Mouse (Mus musculus) ES-Bruce4 (cell line): Measurements from ENCODE around the gene Syngr1. TPM values are rescaled to one million over a fixed set of nuclear protein-coding genes. Genes with fewer than 3 reads are reported as not detected.
A peak's percentile ranks its signal among the peaks of the same experiment; 100 is the strongest.

Experiments
- H3K27ac ChIP-seq: 2 replicates; pipeline ENCODE4 v1.5.1; 2012; ENCODE audit warnings: low read length, inconsistent platforms; ENCODE audit not compliant: insufficient read depth
- H3K27me3 ChIP-seq: 2 replicates; pipeline ENCODE4 v1.6.1; 2012; ENCODE audit warnings: mild to moderate bottlenecking, low read length, inconsistent platforms; ENCODE audit not compliant: control insufficient read depth, poor library complexity, insufficient read depth, severe bottlenecking
- H3K36me3 ChIP-seq: 2 replicates; pipeline ENCODE4 v1.6.1; 2012; ENCODE audit warnings: inconsistent platforms, mild to moderate bottlenecking, low read length, moderate library complexity; ENCODE audit not compliant: control insufficient read depth, poor library complexity, insufficient read depth, severe bottlenecking
- H3K4me1 ChIP-seq: one replicate; pipeline ENCODE4 v1.8.1; 2011; ENCODE audit warnings: low read length; ENCODE audit not compliant: control insufficient read depth, insufficient read depth
- H3K4me3 ChIP-seq: 2 replicates; pipeline ENCODE4 v1.5.1; 2011; ENCODE audit warnings: low read depth, mild to moderate bottlenecking, low read length
- H3K9ac ChIP-seq: 2 replicates; pipeline ENCODE4 v1.6.1; 2012; ENCODE audit warnings: low read depth, mild to moderate bottlenecking, inconsistent platforms; ENCODE audit not compliant: poor library complexity, severe bottlenecking
- H3K9me3 ChIP-seq: replicated peaks from 2 replicates; pipeline ENCODE4 v1.6.1; 2012; ENCODE audit warnings: mild to moderate bottlenecking, low read length, inconsistent platforms; ENCODE audit not compliant: control insufficient read depth, poor library complexity, insufficient read depth, severe bottlenecking
- CTCF ChIP-seq: IDR thresholded peaks from one replicate; pipeline ENCODE4 v1.8.1; 2011; ENCODE audit warnings: low read depth, low read length
- EP300 ChIP-seq: IDR thresholded peaks from 2 replicates; pipeline ENCODE4 v1.6.1; 2011; ENCODE audit warnings: low read depth, low read length; ENCODE audit not compliant: insufficient read depth
- POLR2A ChIP-seq: IDR thresholded peaks from one replicate; pipeline ENCODE4 v1.8.1; 2011; ENCODE audit warnings: low read length; ENCODE audit not compliant: insufficient read depth
- polyA plus RNA-seq: library from polyadenylated mRNA; stranded (reverse); fragments of >200 nt; gene quantifications from 2 replicates; pipeline ENCODE4 v1.2.4, GENCODE M21; 2011; ENCODE audit warnings: low read depth; ENCODE audit not compliant: missing spikeins, insufficient read depth, insufficient read length

The Syngr1 gene
- polyA plus RNA-seq, 1 experiment: 32.3 TPM

GRCm38 (mm10) chr15:80065414-80065813, 25.7 kb upstream of the Syngr1 start:
- H3K9ac ChIP-seq: no peak overlapping the region
- no peak overlapping the region for H3K4me3 ChIP-seq
- H3K36me3 ChIP-seq: no peaks in the 10 kb centered on the region
- no peaks in the 10 kb centered on the region for H3K27me3 ChIP-seq
- no peaks in the 10 kb centered on the region for H3K9me3 ChIP-seq
- peak overlapping the region; percentile 8; the same call in 1 of the 2 replicates for H3K27ac ChIP-seq
- H3K4me1 ChIP-seq: peaks cover 9% of the 10 kb centered on the region
- TF ChIP-seq POLR2A (no peak), CTCF (peak; percentile 80)

DNA sequence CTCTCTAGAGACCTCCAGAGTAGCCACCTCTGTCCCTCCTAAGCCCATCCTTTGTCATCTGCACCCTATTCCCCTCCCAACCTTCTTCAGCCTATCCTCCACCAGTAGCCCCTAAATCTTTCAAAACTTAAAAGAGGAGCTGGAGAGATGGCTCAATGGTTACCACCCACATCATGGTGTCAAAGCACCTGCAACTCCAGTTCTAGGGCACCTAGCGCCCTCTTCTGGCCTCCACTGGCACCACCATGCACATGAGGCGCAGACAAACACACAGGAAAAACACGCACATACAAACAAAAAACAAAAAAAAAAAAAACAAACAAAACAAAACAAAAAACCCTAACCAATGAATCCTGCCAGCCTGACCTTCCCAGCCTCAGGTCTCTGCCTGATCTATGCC, 24.6 kb upstream of the Syngr1 start:
- no peak overlapping the region for H3K9ac ChIP-seq
- peaks cover 9% of the 10 kb centered on the region for H3K4me1 ChIP-seq
- H3K4me3 ChIP-seq: no peak overlapping the region
- peak; percentile 93 for TF ChIP-seq CTCF
- 0 out of 2 replicates have a peak, but pooled peaks have one; percentile 30 for TF ChIP-seq EP300
- no peak for TF ChIP-seq POLR2A
- no peaks in the 10 kb centered on the region for H3K27me3 ChIP-seq
- no peaks in the 10 kb centered on the region for H3K36me3 ChIP-seq
- no peak overlapping the region for H3K27ac ChIP-seq
- no peaks in the 10 kb centered on the region for H3K9me3 ChIP-seq

DNA sequence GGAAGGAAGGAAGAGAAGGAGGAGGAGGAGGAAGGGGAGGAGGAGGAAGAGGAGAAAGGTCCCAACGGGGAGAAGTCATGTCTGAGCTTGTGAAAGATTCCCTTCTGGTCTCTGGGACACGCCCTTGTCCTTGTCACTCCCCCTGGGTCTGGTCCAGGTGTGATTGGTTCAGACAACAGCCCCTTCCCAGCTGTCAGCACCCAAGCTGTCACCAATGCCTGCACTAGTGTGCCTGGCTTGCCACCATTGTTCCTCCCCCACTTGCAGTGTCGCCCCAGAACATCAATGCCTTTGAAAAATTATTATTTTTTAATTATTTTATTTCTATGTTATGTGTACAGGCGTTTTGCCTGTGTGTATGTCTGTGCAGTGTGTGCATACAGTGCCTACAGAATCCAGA, 22.0 kb upstream of the Syngr1 start:
- Histone ChIP-seq H3K4me3 (no peak overlapping the region), H3K36me3 (no peaks in the 10 kb centered on the region)
- TF ChIP-seq EP300 (no peak), POLR2A (no peak)

DNA sequence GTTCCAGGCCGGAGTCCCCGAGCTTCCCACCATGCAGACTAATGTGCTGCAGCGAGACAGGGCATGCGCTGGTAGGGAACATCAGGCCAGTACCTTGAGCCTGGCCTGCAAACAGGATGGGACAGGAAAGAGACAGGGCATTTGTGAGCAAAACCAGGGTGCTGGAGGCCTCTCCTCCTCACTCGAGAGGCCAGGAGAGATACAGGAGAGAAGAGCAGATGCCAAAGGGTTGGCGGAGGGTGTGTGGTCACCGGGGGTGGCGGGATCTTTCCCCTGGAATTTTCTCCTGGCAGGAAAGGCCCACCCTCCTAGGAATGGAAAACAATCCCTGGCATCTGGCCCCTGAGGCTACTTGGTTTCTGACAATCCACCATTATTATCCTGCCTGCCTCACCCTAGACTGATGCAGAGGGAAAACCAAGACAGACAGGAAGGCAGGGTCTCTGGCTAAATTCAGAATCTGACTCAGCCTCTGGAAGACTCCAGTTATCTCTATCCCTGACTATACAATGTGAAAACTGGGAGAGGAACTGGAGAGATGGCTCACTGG, 21.0 kb upstream of the Syngr1 start:
- Histone ChIP-seq H3K4me1 (peaks cover 3% of the 10 kb centered on the region), H3K27ac (peak overlapping the region; percentile 4; the same call in 1 of the 2 replicates), H3K27me3 (no peaks in the 10 kb centered on the region), H3K36me3 (no peaks in the 10 kb centered on the region), H3K9me3 (no peaks in the 10 kb centered on the region), H3K4me3 (no peak overlapping the region), H3K9ac (peak overlapping the region; percentile 18; the same call in 1 of the 2 replicates)
- TF ChIP-seq POLR2A (no peak), EP300 (no peak)

More for the DNA sequence above, 22.0 kb upstream of the Syngr1 start:
- H3K9me3 ChIP-seq: no peaks in the 10 kb centered on the region
- H3K27me3 ChIP-seq: no peaks in the 10 kb centered on the region
- H3K27ac ChIP-seq: no peak overlapping the region
- H3K9ac ChIP-seq: no peak overlapping the region
- peaks cover 3% of the 10 kb centered on the region for H3K4me1 ChIP-seq

DNA sequence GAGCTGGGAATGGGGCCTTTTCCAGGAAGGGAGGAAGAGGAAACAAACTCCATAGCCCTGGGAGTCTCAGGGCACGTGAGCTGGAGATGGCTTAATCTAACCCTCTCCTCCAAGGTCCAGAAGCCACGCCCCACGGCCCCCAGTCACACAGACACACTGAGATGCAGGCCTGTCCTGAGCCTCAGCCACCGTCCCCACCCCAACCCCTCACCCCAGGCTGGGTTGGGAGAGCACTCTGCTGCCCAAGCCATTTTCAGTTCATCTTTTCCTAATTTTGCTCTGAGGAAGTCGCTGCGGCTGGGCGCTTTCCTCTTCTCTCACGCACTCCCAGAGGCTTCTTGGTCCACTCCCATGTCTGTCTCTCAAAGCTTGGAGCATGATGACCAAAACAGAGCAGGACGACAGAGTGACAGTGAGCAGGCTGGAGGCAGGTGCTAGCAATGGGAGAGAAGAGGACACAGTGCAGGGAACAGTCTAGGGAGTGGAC, 19.1 kb upstream of the Syngr1 start:
- H3K27ac ChIP-seq: no peak overlapping the region
- no peak overlapping the region for H3K4me3 ChIP-seq
- H3K9ac ChIP-seq: no peak overlapping the region
- H3K4me1 ChIP-seq: peaks cover 3% of the 10 kb centered on the region
- peaks cover under 1% of the 10 kb centered on the region; the same call in 1 of the 2 replicates for H3K36me3 ChIP-seq
- TF ChIP-seq CTCF: no peak
- no peak for TF ChIP-seq EP300
- no peak for TF ChIP-seq POLR2A
- no peaks in the 10 kb centered on the region for H3K27me3 ChIP-seq
- no peaks in the 10 kb centered on the region for H3K9me3 ChIP-seq

DNA sequence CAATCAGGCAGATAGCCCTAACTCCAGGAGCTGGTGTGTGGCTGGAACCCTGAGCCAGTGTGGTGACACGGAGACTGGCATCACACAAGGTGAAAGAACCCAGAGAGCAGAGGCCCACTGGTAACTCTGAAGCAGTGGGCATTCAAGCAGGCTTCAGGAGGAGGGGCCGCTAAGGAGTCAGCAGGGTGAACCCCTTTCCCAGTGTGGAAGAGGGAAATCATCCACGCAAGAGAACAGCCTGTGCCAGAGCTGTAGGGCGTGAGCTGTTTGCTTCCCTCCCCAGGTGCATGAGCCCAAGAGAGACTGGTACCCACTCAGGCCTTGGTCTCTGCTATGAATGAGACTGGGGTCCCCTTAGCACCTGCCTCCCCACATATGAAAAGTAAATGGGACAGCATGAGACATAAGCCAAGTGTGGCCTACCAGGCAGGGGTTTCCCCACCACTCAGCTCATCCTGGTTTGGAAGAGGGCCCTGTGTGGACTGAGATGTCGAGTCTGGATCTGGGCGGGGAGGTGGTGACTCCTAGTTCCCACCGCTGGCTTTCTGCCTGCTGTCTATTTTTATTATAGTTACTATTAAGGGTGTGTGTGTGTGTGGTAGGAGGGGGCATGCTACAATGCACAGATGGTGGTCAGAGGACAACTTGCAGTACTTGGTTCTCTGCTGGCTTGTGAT, 18.4 kb upstream of the Syngr1 start:
- H3K9ac ChIP-seq: no peak overlapping the region
- no peak overlapping the region for H3K27ac ChIP-seq
- H3K4me1 ChIP-seq: peaks cover 3% of the 10 kb centered on the region
- no peaks in the 10 kb centered on the region for H3K9me3 ChIP-seq
- H3K4me3 ChIP-seq: no peak overlapping the region
- H3K36me3 ChIP-seq: peaks cover 7% of the 10 kb centered on the region
- H3K27me3 ChIP-seq: no peaks in the 10 kb centered on the region
- no peak for TF ChIP-seq POLR2A
- TF ChIP-seq EP300: no peak
- no peak for TF ChIP-seq CTCF
